Mouse (Mus musculus) gastrocnemius, adult 8-10 months (tissue): ENCODE measurements around the gene Padi4. TPM values are rescaled to one million over a fixed set of nuclear protein-coding genes. Genes with fewer than 3 reads are reported as not detected.

Experiments used
- DNase-seq, 2 experiments: peaks; one replicate each; pipeline ENCODE4 v3.0.0; 2022; ENCODE audit warnings: low spot score in 2 of 2
- total RNA-seq, 4 experiments: library from RNA; stranded (reverse); gene quantifications; 2 replicates each; pipeline ENCODE4 v1.2.4; 2022

The Padi4 gene
- total RNA-seq, 4 experiments from 2014 or later: not detected

GRCm38 (mm10) chr4:140788264-140788663 is 14.2 kb upstream of the Padi4 start:
- no peak for DNase-seq

GRCm38 (mm10) chr4:140787414-140787813 is 13.4 kb upstream of the Padi4 start:
- DNase-seq: peak in 1 of 2 experiments; percentile 14

DNA sequence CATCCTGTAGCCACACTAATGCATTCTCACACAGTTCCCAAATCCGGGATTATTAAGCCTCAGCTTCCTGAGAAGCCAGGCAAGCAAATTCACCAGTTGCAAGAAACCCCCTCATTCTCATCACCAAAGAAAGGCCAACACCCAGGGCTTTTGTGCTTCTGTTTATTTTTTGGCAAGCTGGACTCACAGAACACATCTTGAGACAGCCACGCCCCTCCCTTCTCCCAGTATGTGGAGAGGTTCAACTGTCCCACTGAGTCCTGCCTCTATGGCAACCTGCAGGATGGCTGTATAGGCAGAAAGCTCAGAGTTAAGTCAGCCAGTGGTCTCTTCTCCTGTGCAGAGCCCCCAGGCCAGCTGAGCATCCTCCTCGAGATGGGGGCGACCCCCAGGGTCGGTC is 11.2 kb upstream of the Padi4 start:
- no peak for DNase-seq

DNA sequence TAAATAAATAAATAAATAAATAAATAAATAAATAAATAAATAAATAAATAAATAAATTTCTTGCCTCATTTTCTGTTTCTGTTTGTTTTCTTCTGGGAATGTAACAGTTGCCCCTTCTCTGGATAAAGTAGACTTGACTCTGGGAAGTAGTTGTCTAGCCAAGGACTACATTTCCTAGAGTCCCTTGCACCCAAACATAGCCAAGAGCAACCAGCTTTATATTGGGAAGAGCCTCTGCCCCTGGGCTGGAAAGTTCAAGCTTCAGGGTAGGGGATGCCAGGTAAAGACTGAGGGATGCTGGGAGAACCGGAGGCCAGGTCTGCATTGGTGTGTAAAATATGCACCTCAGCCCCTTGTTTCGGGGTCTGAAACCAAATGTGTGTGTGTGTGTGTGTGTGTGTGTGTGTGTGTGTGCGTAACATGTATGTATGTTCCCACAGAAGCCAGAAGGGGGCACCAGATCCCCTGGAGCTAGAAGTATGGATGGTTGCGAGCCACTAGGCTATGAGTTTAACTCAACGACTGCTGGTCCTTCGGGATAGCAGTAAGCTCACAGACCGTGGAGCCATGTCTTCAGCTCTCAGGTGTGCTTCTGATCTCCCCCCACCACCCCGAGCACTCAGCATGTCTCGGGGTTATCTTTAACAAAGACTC is 10.4 kb upstream of the Padi4 start:
- DNase-seq: no peak

DNA sequence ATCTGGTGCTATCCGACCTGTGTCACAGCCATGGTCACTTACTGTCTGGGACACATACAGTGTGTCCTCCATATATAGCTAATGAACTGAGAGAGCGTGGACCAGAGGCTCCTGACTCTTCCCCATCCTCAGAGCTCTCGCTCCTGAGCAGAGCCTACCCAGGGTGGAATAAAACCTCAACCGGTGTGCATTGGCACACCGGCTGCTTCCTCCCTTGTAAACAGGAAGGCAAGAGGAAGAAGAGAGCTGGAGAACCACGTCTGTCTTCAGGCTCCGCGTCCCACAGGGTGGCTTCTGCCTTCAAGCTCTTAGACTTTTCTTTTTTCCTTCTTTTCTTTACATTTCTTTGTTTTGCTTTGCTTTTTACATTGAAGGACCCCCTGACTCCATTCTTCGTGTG is 8.8 kb upstream of the Padi4 start:
- DNase-seq: no peak

DNA sequence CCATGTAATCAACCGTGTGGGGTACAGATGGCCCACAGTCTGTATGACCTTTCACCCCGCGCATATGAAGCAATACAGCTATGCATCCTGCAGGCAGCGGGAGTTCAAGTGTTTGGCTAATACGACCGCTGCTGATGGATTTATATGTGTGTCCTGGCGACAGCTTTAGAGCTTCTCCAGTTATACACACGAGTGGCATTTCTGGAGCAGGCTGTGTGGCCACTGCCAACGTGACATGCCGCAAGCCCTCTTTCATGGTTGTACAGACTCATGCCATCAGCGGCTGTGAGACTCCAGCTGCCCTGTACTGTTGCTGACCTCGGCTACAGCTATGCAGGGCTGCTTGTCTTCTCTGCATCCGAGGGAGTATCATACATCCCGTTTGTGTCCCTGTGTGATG is 6.5 kb upstream of the Padi4 start:
- peak; percentile 15 to 40 for DNase-seq

DNA sequence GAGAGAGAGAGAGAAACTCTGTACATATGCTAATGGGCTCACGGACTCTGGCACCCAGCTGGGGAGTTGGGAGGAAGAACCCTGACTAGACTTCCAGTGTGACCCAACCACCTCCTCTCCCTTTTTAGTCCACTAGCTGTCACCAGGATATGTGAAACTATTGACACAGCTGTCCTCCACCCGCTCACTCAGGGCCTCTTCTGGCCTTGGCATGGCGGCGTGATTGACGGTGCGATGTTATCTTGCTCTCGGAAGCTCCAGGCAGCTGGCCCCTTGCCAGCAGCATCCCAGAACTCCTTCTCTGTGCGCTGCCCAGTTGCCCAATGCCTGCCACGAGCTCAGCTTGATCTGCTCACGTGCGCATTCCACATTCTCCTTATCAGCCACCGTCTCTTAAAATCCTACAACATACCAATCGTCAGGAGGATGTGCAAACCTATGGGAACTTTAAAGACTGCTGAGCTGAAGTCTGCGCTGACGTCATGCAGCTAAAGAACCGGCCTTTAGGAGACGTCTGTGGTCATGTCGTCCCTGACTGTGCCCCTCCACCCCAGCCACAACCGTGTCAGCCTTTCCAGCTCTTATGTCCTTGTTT is 5.9 kb upstream of the Padi4 start:
- peak; percentile 8 to 53 for DNase-seq

- DNase-seq: no peak
These were observed 2.6 kb upstream of the Padi4 start for GRCm38 (mm10) chr4:140776623-140777022.

DNA sequence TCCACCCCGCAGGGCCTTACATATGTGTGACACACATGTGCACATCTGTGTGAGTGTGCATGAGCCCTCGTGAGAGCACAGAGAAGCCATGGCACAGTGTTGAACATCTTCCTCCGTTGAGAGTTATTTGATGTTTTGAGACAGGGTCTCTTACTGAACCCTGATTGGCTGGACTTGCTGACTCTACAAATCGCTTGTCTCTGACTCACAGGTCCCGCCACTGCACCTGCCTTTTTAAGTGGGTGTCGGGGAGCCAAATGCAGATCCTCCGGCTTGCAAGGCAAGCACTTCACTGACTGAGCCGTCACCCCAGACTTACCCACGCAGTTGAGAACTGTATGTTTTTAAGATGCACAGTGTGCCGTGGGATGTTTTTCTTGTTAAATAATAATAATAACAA is 1.8 kb upstream of the Padi4 start:
- no peak for DNase-seq

GRCm38 (mm10) chr4:140774893-140775292 is 857 bp upstream of the Padi4 start:
- no peak for DNase-seq

DNA sequence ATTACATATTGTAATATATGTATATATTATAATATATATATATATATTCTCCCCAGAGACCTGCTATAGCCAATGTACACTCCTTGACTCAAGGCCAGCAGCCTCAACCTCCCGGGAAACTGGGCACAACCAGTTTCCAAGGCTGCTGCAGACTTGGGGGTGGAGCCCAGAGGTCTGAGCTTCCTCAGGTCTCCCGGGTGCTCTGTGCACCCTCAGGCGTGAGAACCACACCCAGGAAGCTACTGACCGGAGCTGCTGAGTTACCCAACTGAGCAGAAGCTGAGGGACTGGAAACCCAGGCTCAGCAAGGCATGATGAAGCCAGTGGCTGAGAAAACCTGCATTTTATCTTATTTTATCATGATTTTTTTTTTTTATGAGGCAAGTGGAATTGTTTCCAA is 2.9 kb downstream of the Padi4 start:
- DNase-seq: no peak

DNA sequence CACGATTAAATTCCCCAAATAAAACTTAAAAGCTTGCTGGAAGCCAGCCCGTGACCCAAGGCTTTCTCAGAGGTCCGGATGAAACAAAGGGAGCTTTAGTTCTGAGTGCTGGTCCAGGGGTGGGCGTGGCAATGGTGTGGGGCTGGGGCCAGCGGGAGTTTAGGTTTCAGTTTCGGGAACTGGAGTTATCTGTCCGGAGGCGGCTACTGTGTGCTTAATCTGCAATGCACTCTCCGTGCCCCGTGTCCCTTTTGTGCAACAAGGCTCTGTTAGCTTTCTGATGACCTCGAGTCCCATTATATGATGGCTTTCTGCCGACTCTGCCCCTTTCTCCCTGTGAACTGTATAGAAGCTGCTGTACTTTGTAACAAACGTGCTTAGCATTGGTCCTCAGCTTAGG is 3.6 kb downstream of the Padi4 start:
- peak; percentile 22 to 31 for DNase-seq

- DNase-seq: no peak
These were observed 5.1 kb downstream of the Padi4 start for GRCm38 (mm10) chr4:140768973-140769372.

- DNase-seq: no peak
These were observed 8.1 kb downstream of the Padi4 start for GRCm38 (mm10) chr4:140765936-140766335.

- DNase-seq: peak; percentile 63 to 75
These were observed 10.9 kb downstream of the Padi4 start for GRCm38 (mm10) chr4:140763158-140763557.

- DNase-seq: no peak
These were observed 12.4 kb downstream of the Padi4 start for GRCm38 (mm10) chr4:140761601-140762000.

DNA sequence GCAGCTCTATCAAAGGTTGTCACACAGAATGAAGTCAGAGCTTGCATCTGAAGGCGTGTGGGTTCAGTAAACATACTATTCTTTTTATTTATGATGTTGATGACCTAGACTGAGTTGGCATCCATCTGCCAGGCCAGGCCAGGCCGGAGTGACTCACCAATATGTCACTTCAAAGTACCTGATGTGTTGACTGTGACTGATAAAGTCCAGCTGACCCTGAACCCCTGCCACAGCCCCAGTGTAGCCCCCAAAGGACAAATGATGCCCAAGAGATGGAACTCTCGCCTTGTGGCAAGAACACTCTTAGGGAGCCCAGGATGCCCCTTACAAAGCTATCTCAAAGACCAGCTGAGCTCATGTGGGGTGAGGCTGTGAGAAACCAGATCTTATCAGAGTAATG is 18.2 kb downstream of the Padi4 start:
- DNase-seq: no peak

GRCm38 (mm10) chr4:140753366-140753765 is 20.7 kb downstream of the Padi4 start:
- no peak for DNase-seq

DNA sequence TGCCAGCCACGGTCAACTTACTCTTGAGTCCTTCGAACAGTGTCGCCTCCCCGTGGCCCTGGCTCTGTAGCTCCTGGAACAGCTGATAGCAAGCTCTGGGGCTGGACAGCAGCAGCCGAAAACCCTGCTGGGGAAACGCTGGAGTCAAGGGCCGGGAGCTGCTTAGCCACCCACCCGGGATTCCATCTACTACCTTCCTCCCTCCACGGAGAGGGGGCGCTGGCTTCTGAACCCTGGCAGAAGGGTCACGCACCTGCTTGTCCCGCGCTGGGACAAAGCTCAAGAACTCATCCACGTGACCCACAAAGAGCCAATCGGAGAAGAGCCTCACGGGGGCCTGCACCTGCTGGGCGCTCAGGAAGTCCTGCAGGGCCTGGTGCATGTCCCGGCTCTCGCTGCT is 23.7 kb downstream of the Padi4 start:
- DNase-seq: peak in 1 of 2 experiments; percentile 17

DNA sequence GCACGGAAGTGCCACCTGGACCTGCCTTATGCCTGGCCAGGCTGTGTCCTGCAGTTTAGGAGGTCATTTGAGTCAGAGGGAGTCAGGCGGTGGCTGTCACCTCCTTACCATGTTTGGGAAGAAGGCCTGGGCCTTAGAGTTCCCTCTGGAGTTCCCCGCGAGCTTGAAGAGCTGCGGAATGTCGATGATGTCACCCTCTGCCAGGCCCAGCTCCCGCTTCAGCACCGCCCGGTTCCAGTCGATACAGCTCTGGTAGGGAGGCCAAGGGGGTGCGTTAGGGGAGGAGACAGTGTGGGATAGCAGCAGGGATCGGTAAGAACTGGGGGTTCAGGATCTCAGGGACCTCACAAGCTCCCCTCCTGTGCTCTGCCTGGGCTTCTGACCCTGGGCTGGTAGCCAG is 26.1 kb downstream of the Padi4 start:
- no peak for DNase-seq

DNA sequence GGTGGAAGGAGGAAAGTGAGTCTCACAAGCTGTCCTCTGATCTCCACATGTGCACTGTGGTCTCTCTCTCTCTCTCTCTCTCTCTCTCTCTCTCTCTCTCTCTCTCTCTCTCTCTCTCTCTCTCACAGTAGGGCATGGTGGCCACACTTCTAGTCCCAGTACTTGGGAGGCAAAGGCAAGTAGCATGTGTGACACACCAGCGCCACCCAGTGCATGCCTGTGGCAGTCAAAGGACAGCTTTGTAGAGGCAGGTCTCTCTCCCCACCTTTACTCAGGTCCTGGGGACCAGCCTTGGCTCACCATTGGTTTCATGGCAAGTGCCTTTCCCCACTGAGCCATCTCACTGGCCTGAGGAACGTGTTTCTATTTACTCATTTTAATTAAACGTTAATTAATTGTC is 29.4 kb downstream of the Padi4 start:
- DNase-seq: peak in 1 of 2 experiments; percentile 32

DNA sequence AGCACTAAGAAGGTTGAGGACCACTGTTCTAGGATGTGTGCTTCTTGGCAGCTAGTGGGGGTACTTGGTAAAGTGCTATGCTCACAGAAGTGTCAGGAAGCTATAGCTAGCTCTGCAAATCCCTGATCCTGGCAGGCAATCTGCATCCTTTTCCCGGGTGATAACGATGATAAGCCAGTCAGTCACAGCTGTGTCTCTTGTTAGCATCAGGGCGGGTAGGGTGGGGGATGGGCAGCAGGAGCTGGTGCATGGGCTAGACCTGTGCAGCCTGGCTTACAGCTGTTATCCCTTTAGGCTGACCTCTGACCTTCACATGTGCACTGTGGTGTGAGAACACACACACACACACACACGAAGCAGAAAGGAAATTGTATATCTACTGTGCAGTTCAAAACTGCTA is 30.9 kb downstream of the Padi4 start:
- DNase-seq: no peak

DNA sequence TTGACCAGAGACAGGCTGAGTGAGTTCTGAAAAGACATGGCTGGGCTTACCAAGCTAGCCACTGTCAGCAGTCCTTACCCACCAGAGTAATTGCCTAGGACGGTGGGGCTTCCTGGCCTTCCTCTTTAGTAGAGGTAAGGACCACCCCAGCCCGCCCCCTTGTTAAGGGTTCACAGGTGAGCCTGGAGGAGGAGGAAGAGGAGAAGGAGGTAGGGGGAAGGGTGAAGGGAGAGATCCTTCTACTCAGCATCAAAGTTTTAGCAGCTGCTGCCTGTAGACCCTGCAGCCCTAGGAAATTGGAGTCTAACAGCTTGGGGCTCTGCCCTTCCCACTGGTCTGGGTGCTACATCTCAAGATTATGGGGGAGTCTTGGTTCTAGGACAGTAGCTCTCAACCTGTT is 31.5 kb downstream of the Padi4 start, which contains the start of gene Padi6:
TSS of gene Padi6 (minus strand) at position 101 of the 400 bp plus-strand sequence.
- no peak for DNase-seq
